Mouse (Mus musculus) limb, embryonic 12.5 days (tissue): ENCODE measurements at regions not wholly inside any gene's neighbourhood (a gene's known extent, or its start where the extent isn't known, plus 50 kb on each side); places are given as distances from the start of the nearest gene placed in this dataset.
"Not testable (repeated sequence)": the region's sequence is repeated elsewhere in the genome, so short reads cannot be mapped to it uniquely, and the experiment has no call there.

Experiments
- ATAC-seq: fragments of 200-750 bp; cut with Nextera tagmentation; 2 replicates; pipeline ENCODE4 v1.8.0; 2017; ENCODE audit warnings: low read depth, moderate TSS enrichment; ENCODE audit not compliant: insufficient number of reproducible peaks, insufficient read depth, low FRiP score, low TSS enrichment
- H3K27ac ChIP-seq: fragments of 300-500 bp; sonication (generic); 2 replicates; pipeline ENCODE4 v1.5.1; 2016; ENCODE audit warnings: mild to moderate bottlenecking, moderate library complexity
- H3K27me3 ChIP-seq: fragments of 300-500 bp; sonication (generic); 2 replicates; pipeline ENCODE4 v1.6.1; 2016; ENCODE audit warnings: mild to moderate bottlenecking, moderate library complexity
- H3K36me3 ChIP-seq: fragments of 300-500 bp; sonication (generic); 2 replicates; pipeline ENCODE4 v1.6.1; 2016; ENCODE audit warnings: mild to moderate bottlenecking, moderate library complexity
- H3K4me1 ChIP-seq: fragments of 300-500 bp; sonication (generic); replicated peaks from 2 replicates; pipeline ENCODE4 v1.6.1; 2016
- H3K4me2 ChIP-seq: fragments of 300-500 bp; sonication (generic); 2 replicates; pipeline ENCODE4 v1.6.1; 2016; ENCODE audit warnings: mild to moderate bottlenecking, moderate library complexity
- H3K4me3 ChIP-seq: fragments of 300-500 bp; sonication (generic); replicated peaks from 2 replicates; pipeline ENCODE4 v1.5.1; 2016; ENCODE audit warnings: mild to moderate bottlenecking
- H3K9ac ChIP-seq: fragments of 300-500 bp; sonication (generic); replicated peaks from 2 replicates; pipeline ENCODE4 v1.6.1; 2016; ENCODE audit warnings: mild to moderate bottlenecking, moderate library complexity
- H3K9me3 ChIP-seq: fragments of 300-500 bp; sonication (generic); 2 replicates; pipeline ENCODE4 v1.6.1; 2016; ENCODE audit warnings: mild to moderate bottlenecking, moderate library complexity
- WGBS: fragments of 180-500 bp; shearing (Covaris S2); methylation state at CpG from one replicate; pipeline ENCODE4 v1.1.7; 2016; 5-methylcytosine and 5-hydroxymethylcytosine counted together

- H3K4me2 ChIP-seq, ATAC-seq, H3K36me3 ChIP-seq: not testable (repeated sequence)
Measured at GRCm38 (mm10) chr6:3151901-3152300, 247.5 kb downstream of the Samd9l start.

GRCm38 (mm10) chr6:3137823-3138222, 261.5 kb downstream of the Samd9l start:
- not testable (repeated sequence) for H3K36me3 ChIP-seq, H3K9ac ChIP-seq, H3K27ac ChIP-seq, H3K4me2 ChIP-seq, H3K4me3 ChIP-seq, H3K27me3 ChIP-seq, H3K4me1 ChIP-seq, ATAC-seq
- WGBS, result 74% methylated on average over 3 of the region's 3 CpGs
- H3K9me3 ChIP-seq, result peaks cover 65% of the 10 kb centered on the region

More at GRCm38 (mm10) chr6:3151901-3152300, 247.5 kb downstream of the Samd9l start:
- WGBS, result 46% methylated on average over 2 of the region's 2 CpGs
- H3K9me3 ChIP-seq, H3K27ac ChIP-seq, H3K9ac ChIP-seq, H3K4me3 ChIP-seq, H3K27me3 ChIP-seq, H3K4me1 ChIP-seq: not testable (repeated sequence)

- not testable (repeated sequence) for H3K4me3 ChIP-seq, H3K27ac ChIP-seq, H3K4me1 ChIP-seq, H3K4me2 ChIP-seq, H3K27me3 ChIP-seq, H3K36me3 ChIP-seq, ATAC-seq, H3K9ac ChIP-seq
- peaks cover 47% of the 10 kb centered on the region for H3K9me3 ChIP-seq
- 89% methylated on average over 4 of the region's 4 CpGs for WGBS
Measured at GRCm38 (mm10) chr6:3133763-3134162, 265.6 kb downstream of the Samd9l start.

DNA sequence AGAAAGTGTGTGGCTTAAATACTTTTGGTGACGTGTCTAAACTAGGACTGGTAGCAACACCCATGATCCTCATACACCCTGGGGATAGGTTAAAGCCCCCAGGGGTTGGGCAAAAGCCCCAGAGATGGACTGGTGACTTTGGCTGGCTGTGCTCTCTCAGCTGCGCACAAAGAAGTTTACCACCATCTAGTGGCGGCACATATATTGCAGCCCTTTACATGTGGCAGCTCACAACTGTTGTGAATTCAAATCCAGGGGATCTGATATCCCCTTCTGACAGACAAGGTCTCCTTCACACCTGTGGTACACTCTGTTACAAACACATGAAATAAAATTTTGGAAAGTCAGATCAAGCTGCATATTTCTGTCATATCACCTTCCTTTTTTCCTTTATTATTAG, 283.1 kb downstream of the Samd9l start:
- H3K4me2 ChIP-seq, H3K9me3 ChIP-seq, H3K27ac ChIP-seq, H3K9ac ChIP-seq, H3K4me3 ChIP-seq, H3K36me3 ChIP-seq, H3K27me3 ChIP-seq, ATAC-seq, H3K4me1 ChIP-seq: not testable (repeated sequence)
- WGBS, result 18% methylated on average over 1 of the region's 3 CpGs
